Mouse (Mus musculus): ENCODE data around the gene Sfrp4. TPM values are rescaled to one million over a fixed set of nuclear protein-coding genes. Genes with fewer than 3 reads are reported as not detected.

The Sfrp4 gene
- polyA plus RNA-seq (2012) = 0.84 and 1.1 TPM in 2 replicates

GRCm38 (mm10) chr13:19622573-19623227 lies at the start of gene Sfrp4:
TSS of gene Sfrp4 (plus strand) at chr13:19623104.

GRCm38 (mm10) chr13:19619216-19619927 lies 3.5 kb upstream of the Sfrp4 start, which contains the start of gene Epdr1:
TSS of gene Epdr1 (minus strand) at chr13:19619927.

Other genes starting within 250 kb of the Sfrp4 start
- 1.5 and 2.4 TPM in 2 replicates for gene Stard3nl, start 227.3 kb upstream of the Sfrp4 start, polyA plus RNA-seq (2012)
- 15.6 and 20.9 TPM in 2 replicates for gene Epdr1, start 3.2 kb upstream of the Sfrp4 start, polyA plus RNA-seq (2012)
- not detected in 2 replicates for gene Nme8, start 74.7 kb downstream of the Sfrp4 start, polyA plus RNA-seq (2012)
- gene Gpr141, start 201.2 kb downstream of the Sfrp4 start, polyA plus RNA-seq (2012) = 0.15 and 0.47 TPM in 2 replicates

All from megakaryocyte-erythroid progenitor cell, adult 5 weeks (primary cell).